Mouse (Mus musculus): Measurements from ENCODE around the gene Cnbp.

Cnbp gene

DNA sequence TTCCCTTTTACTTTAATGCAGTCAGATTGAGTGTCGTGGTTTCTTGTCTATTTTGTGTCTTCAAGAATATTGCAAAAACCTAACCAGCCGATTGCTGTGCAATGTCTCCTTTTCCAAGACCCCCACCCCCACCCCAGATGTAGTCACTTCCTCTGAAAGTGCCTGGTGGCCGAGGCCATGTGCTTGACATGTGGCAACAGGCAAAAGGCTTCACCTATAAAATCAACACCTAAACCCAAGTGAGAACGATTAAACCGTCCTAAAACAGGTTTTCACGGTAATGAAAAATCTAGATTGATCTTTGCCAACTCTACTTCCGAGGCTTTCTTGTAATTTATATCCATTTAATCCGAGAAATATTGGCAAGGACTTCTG lies 1.1 kb downstream of the Cnbp start:
- no peak for DNase-seq

DNA sequence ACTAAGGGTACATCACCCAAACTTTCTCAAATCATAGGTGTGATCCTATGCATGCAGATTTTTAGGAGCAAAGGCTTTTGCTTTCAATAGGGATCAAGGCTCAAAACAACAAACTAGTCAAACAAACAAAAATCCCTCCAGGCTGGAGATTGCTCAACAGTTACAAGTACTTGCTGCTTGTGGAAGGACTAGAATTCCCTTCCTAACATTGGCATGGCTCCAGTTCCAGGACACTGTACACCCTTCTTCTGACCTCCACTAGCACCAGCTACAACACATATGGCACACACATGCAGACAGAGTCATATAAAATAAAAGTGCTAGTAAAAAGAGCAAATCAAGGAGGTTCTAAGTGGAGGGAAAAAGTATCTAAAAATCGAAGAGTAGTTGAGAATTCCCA lies 4.1 kb downstream of the Cnbp start:
- DNase-seq, result no peak

DNA sequence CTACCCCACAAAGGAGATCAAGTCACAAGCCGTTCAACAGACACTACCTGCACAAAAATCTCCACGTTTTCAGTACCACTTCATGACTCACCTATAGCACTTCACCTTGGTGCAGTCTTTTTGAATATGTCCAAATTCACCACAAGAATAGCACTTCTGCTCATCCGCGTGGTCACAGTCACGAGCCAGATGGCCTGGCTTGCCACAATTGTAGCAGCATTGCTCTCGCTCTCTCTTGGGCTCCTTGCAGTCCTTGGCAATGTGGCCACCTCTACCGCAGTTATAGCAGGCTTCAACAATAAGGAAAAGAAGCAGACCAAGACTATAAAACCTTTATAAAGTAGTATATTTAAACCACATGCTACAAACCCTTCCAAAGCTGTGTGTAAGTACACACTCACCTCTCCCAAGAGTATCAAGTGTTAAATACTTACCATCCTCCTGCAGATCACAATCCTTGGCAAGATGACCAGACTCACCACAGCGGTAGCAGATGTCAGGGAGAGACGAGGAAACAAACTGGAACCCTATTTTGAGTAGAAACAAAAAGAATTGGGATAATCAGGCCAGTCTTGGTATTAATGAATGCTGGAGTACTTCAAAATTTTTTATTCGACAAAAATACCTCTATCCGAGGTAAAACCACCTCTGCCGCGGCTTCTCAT lies 5.7 kb downstream of the Cnbp start:
- DNase-seq, result no peak

DNA sequence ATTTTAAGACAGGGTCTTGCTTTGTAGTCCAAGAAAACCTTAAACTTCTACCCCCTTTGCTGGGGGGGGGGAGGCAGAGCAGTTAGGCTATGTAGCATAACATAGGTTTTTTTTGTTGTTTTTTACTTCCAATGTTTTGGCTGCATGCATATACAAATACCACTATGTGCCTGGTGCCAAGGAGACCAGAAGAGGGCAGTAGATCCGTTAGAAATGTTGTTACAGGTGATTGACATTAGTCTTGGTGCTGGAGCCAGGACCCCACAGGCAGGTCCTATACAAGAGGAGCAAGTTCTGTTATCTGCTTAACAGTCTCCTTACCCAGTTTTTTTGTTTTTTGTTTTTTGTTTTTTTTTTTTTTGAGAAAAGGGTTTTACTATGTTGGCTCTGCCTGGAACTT lies 8.7 kb downstream of the Cnbp start:
- DNase-seq, result no peak

DNA sequence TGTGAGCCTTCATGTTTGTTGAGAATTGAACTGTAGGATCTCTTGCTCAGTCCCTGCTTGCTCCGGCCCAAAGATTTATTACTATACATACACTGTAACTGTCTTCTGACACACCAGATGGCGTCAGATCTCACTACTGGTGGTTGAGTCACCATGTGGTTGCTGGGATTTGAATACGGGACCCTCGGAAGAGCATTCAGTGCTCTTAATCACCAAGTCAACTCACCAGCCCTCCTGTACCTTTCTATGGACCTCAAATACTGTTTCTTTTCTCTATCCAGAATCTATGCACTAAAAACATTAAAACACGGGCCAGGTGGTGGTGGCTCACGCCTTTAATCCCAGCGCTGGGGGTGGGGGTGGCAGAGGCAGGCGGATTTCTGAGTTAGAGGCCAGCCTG lies 9.3 kb downstream of the Cnbp start:
- DNase-seq, result no peak

DNA sequence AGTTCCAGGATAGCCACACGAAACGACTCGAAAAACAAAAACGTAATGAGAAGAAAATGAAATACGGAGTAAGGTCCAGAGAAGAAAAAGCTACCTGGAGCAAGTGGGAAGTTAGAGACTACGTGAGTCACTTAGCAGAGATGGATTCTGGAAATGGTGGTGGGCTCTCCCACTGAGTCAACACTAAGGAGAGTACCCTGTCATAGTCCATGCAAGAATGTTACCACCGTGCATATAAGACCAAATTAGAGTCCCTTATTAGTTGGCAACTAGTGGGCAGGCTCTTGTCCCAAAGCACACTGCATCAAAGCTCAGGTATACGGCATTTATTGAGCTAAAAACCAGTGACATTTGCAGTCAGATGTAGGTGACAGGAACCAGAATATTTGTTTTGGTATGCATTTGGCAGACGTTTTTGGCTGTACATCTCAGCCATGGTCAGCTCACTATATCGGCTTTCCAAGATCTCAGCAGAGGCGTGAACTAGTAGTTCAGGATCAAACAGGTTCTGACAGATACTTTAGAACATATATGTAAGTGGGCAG lies 11.0 kb downstream of the Cnbp start:
- no peak for DNase-seq

DNA sequence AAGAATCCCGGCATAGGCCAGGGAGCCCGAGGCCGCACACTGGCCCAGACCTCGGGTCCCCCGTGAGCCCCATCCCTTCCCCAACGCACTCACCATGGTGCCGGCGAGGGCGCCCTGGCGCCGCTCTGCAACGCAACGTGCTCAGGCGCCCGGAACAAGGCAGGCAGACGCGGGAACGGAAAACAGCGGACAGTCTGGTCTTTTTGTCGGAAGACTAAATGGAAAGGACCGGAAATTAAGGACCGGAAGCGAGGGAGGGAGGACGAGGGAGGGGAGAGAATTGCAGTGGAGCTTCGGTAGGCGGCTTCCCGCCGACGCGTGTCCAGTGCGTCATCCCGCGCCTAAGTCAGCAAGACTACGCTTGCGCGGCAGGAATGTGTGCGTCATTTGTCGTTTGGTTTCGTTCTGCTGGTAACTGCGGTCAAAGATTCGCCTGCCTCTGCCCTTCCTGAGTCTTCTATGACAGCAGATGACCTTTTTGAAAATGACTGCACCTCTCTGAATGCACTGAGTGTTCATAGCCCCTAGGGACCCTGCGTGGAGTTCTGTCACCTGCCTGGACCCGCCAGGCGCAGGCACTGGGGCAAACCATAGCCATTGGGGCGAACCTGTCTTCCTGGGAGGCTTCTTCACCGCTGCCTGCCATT lies 12.2 kb downstream of the Cnbp start, which contains the start of gene Isy1:
Gene Isy1 (minus strand): TSS at position 248 of the 647 bp plus-strand sequence.
- DNase-seq, result peak; percentile 96

DNA sequence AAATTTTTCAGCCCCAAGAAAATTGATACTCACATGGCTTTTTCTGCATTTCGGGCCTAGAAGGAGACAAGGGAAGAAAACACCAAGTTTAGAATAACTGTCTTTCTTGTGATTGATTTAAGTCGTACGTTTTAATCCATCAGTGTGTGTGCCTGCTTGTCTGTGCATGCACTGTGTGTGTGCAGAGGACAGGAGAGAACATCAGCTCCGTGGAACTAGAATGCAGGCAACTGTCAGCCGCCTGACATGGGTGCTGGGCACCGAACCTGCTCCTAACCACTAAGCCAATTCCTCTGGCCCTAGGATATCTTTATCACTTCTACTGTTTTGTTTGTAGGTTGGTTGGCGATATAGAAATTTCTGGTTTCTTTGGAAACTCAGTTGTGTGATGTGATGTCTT lies 15.2 kb downstream of the Cnbp start, which contains the start of gene Gm45140:
Gene Gm45140 (minus strand): TSS at position 101 of the 400 bp plus-strand sequence.
- DNase-seq, result no peak

DNA sequence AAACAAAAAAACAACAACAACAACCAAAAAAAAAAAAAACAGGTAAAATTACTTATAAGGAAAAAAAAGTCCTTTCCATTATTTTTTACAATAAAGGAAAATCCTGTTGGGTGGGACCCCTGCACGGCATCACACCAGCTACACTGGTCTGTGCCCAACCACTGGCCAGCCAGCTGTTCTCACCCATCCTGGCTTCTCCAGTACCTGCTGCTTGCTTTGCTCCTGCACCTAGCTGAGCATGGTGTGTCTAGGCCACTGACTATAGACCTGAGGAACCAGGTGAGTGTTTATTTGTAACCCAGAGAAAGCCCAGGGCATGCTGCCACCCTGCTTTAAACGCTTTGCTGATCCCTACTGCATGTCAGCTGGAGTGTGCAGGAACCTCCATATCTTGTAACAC lies 30.5 kb downstream of the Cnbp start:
- DNase-seq, result no peak

DNA sequence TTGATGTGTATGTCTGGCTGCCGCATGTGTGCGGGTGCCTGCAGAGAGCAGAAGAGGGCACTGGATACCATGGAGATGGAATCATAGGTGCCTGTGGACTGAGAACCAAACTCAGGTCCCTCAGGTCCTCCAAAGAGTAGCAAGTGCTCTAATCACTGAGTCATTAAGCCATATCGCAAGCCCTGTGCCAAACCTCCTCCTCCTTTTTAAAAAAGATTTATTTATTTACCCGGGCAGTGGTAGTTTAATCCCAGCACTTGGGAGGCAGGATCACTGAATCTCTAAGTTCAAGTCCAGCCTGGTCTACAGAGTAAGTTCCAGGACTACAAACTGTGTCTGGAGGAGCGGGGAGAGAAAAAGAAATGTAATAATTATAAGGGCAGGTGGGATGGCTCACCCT lies 36.4 kb downstream of the Cnbp start:
- DNase-seq, result no peak

DNA sequence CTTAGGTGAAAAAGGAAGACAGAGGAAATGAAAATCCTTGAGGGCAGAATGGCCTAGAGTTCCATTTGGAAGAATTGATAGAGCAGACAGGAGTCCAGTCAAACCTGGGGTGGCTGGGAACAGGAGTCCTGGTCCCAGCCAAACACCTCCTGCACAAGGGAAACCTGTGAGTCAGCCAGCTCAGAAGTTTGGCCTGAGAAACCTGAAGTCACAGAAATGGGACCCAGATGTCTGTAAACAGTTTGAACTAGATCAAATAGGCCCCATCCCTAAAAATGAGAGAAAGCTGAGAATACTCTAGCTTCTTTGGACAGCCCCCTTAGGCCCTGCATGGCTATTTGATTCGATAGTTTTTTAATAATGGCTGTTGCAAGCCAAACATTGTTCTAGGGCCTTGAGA lies 38.2 kb downstream of the Cnbp start:
- no peak for DNase-seq

DNA sequence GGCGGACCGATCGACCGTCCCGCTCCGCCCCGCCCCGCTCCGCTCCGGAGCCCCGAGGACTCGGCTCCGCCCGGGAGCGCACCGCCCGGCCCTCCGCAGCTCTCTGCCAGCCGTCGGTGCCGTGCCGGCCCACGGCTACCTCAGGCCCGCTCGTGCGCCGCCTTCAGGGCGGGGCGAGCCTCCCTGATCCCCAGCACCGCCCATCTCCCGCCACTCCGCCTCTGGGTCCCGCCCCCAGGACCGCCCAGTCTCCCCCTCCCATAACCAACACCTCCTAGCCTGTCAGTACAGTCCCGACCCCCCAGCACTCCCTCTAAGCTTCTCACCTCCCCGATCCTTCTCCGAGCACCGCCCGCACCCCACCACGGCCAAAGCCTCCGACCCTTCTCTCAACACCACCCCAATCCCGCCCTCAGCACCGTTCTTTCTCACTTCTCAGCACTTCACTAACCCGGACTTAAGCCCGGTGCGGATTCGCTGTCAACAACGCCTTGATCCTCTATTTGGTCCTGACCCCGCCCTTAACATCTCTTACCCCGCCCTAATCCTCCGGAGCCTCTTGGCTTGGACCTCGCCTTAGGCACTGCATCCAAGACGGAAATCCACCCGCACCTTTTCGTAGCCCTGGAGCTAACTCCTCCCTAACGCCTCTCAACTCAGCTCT lies 39.1 kb downstream of the Cnbp start, which contains the start of gene Rab43:
Gene Rab43 (minus strand): TSS at position 490 of the 664 bp plus-strand sequence.
- peak; percentile 96 for DNase-seq

DNA sequence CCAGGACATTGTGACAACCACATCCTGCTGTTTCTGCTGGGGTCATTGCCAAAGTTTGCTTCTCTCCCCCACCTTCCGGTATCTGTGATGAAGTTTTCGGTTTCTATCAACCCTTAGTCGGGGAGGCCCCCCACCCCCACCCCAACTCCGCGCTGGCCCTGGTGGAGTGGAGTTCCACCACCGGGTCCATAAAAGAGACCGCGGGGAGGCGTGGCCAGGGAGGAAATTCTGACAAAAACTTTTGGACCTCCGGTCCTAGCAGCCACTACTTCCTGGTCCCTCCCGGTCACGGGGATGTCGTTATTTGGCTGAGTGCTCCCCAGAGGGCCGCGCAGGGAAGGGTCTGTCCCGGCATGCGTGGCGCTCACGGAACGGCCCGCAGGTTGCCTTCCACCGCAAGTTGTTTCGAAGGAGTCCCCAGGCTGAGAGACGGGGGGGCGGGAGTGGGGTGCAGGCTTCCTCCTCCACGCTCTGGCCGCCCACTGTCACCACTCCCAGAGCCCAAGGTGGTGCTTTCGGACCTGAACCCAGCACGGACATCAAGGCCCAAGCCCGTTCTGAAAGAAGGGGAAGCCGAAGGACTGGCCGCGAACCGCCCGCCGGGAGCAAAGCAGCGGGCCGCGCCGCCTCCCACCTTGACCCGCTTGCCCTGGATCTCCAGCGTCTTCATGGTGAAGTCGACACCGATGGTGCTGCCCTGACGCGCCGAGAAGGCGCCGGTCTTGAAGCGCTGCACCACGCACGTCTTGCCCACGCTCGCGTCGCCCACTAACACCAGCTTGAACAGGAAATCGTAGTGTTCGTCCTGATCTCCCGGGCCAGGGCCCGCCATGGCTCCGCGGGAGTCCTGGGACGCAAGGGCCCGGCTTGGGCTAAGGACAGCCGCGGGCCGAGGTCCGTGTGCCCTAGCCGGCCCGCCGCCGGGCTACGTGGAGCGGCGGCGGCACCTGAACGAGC lies 39.9 kb downstream of the Cnbp start:
- DNase-seq, result peak; percentile 81 to 84

DNA sequence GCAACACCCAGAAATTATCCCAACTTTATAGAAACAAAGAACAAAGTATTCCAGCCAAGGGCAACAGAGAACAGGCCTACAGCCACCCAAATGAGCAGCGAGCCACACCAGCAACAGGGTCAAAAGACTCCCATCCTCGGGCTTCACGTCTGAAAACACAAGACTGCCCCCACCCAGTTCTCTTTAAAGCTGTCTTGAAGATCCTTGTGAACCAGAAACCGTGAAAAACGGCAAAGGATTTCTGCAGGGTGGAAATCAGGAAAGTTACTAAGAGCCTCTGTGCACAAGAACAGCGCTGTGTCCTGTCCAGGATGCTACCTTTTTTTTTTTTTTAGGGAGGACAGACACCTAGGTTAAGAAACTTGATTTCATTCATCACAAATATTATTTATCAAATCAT lies 40.6 kb downstream of the Cnbp start:
- no peak for DNase-seq

DNA sequence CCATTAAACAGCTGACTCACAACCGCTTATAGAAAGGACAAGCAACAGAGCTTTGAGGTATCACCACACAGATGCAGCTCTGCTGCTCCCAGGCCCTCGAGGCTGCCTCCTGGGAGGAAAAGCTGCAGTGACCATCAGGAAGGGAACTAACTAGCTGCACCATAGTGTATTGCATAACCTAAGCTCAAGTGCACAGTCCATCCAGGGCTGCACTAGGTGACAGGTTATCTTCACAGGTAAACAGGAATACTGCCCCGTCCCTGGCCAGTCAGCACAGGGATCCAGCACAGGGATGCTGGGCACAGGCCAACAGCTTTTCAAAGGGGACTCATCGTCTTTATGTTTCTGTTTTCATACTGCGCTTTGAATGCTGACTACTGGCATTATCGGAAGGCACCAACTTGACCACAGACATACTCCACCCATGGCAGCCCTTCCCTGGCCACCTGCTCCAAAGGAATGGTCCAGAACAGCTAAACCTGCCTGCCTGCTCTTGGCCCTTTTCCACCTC lies 41.2 kb downstream of the Cnbp start:
- no peak for DNase-seq

DNA sequence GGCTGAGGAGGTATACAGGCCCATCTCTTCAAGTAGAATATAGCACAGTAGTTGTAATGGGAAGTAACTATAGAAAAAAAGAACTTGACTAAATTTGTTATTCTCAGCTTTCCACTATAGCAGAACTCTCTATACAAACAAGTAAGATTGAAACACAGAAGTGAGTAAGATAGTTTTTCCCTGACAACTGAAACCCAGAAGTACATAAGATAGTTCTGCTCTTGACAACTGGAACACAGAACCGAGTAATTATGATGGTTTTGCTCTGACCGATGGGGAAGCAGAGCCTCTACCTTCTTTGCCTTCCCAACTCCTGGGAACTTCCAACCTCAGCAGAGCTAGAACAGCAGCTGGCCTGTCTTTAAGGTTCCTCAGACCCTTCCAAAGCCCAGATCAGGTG lies 41.8 kb downstream of the Cnbp start:
- DNase-seq, result no peak

DNA sequence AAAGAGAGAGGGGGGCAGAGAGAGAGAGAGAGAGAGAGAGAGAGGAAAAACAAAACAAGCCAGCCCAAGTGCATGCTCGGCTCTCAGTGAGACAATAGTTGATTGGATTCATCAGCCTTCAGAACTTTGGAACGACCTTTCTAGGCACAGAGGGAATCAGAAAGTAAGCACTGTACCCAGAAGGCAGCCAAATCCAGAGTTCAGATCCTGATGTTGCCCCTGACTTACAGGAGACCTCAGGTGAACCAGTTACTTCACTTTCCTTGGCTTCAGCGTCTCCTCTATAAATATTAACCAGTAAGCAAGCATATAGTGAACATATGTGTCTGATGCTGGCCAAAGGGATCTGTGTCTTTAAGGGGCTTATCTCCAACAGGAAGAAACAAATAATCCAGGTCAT lies 42.4 kb downstream of the Cnbp start:
- DNase-seq, result no peak

DNA sequence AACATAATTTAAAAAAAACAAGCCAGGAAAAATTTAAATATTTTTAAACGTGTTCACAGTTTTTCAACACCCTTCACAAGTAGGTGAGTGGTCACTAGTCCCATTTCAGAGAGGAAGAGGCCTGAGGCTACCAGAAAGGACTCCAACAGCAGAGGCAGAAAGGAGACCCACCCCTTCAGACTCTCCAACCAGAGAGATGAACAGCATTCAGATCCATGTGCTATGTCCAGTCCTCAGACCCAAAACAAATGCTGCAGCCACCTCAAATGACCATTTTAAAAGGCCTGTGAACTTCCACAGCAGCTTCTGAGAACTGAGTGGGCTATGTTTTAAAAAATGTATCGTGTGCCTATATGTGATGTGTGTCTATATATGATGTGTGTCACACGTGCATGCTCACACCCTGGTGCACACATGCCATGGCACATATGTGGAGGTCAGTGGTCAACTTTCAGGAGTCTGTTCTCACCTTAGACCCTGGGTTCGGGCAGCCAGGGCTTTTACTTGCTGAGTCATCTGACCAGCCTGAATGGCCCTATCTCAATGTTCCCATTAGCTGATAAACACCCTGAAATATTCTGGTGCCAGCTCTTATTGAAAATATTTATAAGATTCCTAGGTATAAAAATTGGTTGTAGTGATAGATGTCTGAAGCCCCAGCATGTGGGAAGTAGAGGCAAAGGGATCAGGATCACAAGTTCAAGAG lies 43.0 kb downstream of the Cnbp start:
- DNase-seq, result no peak

DNA sequence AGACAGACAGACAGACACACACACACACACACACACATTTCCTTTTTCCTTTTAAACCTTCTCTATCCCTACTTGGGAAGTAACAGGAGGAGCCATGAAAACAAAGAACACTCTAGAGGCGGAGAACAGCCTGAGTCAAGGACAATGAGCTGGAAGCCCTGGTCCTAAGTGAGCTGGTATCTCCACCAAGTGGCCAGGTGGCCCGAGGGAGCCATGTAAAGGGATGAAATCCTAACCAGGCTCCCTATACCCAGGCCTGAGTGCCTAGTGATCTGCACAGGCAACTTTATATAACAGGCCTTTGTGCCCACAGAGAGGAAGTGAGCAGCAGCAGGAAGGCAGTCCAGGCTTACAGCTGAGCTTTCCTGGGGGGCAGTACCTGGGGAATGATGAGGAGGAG lies 44.0 kb downstream of the Cnbp start:
- DNase-seq, result no peak

DNA sequence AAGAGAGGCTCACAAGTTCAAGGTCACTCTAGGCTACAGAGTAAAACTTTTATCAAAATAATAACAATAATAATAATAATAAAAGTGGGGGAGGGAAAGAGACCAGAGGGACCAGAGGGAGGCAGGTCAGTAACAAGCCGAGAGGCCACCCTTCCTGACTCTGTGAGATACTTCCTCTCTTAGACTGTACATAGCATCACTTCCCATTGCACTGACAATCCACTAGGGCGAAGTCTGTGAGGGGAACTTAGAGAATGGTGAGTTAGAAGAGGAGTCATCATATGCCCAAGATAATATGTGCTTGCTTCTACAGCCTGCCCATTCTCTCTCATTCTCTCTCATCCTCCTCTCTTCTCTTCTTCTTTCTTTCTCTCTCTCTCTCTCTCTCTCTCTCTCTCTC lies 44.9 kb downstream of the Cnbp start:
- peak in 1 of 2 experiments; percentile 21 for DNase-seq

DNA sequence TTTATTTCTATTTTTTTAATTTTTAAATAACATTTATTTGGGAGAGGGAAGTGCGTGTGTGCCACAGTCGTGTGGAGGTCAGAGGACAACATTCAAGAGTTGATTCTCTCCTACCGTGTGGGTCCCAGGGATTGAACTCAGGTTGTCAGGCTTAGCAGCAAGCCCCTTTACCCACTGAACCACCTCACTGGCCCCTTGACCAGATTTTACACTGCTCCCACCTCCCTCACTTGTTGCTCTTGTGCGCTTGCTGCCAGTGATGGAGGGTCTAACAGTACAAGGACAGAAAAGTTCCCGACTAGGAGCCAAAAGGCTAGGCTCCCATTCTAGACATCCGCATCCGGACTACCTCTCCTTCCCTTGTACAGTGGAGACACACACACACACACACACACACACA lies 45.5 kb downstream of the Cnbp start:
- no peak for DNase-seq

DNA sequence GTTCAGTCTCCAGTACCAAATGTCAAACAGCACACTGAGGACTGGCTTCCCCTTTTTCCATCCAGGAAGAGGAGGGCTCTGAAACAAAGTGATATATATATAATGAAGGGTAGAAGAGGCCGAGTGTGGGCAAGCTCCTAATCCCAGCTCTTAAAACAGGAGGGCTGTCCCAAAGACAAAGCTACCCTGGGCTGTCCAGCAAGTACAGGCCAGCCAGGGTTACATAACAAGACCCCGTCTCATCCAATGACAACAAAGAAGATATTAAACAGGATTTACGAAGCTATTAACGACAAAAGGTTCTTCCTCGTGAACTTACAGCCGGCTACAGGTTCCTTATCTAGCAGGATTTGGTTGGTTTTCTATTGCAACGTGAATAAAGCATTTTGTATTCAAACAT lies 46.0 kb downstream of the Cnbp start:
- no peak for DNase-seq

Data from lung, postnatal 4 days (tissue).